Mouse (Mus musculus): Measurements from ENCODE around the gene Atxn1.

Atxn1 gene

GRCm38 (mm10) chr13:45527232-45527964 is 437.4 kb downstream of the Atxn1 start:
- peak; percentile 3 for DNase-seq (ENCODE audit: low read depth, low spot score)

- no peak for DNase-seq (ENCODE audit: low read depth, low spot score)
Measured at GRCm38 (mm10) chr13:45526230-45526629, 438.6 kb downstream of the Atxn1 start.

GRCm38 (mm10) chr13:45524791-45525435 is 439.9 kb downstream of the Atxn1 start:
- no peak for DNase-seq (ENCODE audit: low read depth, low spot score)

DNA sequence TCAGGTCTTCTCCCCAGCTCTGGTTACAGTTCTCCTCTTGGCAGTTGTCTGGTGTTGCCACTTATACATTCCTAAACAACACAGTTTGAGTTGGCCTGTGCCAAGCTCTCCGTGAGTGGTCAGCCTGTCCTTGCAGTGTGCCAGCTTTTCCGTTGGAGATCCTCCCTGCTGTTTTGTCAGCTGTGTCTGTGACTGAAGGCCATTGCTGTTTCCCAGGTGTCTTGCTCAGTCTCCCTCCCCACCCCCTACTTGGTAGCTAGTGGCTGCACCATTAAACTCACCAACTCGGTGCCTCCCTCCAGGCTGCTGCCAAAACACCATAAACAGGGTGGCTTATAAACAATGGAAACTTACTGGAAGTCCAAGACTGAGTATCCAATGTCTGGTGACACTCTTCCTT is 440.5 kb downstream of the Atxn1 start:
- no peak for DNase-seq (ENCODE audit: low read depth, low spot score)

DNA sequence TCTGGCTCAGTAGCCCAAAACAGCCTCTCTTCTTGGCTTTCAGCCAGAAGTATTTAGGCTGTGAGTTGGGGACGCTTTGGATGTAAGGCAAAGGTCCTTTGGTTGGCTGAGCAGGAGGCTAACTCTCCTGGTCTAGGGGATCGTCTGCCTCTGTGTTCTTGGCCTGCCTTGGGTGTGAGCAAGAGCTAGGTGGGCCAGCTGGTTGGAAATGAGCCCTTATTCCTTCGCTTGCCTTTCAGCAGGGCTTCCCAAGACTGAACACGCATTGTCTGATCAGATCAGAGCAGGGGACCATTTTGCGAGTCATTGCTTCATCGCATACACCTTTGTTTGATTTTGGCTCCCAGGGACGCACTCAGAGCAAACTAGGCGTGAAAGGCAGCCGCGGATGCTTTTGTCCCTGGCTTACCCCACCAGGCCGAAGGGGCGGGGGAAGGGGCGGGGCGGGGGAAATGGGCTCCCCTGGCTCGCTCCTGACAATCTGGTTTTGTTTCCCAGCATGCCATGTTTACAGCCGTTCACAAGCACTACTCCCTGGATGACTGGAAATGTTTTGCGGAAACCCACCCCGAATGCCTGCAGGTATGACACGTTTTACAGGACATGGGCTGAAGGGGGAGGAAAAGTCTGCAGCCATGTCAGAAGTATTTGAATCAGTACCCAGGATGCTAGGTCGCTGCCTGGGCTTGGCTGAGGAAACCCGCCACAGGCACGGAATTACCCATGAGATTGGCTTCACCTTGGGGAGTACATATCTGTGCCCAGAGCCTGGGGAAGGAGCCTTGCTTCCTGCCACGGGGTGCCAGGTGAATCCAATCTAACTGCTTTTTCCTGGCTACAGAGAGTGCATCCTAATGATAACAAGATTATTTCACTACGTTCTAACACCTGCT is 448.1 kb downstream of the Atxn1 start:
- no peak for DNase-seq (ENCODE audit: low read depth, low spot score)

- no peak for DNase-seq (ENCODE audit: low read depth, low spot score)
Measured at GRCm38 (mm10) chr13:45514832-45515422, 449.9 kb downstream of the Atxn1 start.

DNA sequence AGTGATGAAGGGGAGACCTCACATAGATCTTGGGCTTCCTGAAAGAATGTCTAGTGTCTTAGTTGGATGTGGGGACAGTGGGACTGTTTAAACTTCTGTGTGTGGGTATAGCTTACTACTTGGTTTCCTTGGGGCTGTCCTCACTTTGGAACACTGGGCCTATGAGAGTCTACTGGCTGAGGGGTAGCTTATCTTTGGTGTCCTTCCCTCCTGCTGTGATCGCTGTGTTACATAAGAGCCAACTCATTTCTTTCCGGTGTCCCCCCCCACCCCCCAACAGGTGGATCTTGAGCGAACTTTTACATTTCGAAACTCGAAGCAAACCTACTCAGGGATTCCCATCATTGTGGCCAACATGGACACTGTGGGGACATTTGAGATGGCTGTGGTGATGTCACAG is 450.7 kb downstream of the Atxn1 start:
- no peak for DNase-seq (ENCODE audit: low read depth, low spot score)

DNA sequence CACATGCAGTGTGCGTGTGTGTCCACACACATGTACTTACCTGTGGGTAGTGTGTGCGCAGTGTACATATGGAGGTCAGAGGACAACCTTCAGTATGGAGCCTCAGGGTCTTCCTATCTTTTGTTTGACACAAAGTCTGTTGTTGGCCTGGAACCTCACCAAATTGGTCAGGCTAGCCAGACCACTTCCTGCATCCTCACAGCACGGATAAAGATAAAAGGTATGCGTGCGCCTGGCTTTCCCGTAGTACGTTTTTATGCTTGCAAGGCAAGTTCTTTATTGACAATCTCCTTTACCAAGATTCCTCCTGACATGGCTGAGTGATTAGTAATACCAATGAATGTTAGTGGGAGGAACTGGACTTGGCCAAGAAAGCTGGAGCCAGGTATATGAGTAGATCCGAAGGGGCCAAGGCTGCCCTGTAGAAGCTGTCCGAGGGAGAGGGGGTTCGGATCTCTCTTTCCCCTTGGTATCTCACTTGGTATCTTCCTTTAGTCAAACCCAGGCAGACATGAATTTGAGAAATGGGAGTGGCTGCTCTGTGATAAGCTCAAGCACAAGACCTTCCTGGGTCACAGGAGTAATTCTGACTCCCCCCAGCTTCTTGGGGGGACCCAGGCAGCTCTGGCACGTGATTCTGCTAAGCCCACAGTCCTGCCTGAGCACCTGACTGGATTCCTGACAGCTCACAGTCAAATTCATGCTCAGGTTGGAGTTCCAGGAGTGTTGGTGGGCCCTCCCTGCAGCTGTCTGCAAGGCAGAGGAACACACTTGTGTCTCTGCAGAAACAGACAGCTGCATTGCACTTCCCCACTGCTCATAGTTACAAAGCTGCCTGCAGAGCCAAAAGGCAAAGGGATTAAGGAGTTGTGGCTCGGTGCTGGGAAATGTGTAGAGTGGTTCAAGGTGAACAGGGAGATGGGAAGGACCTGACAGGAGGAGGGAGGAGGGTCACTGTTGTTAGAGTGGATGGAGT is 451.5 kb downstream of the Atxn1 start:
- DNase-seq (ENCODE audit: low read depth, low spot score): no peak

DNA sequence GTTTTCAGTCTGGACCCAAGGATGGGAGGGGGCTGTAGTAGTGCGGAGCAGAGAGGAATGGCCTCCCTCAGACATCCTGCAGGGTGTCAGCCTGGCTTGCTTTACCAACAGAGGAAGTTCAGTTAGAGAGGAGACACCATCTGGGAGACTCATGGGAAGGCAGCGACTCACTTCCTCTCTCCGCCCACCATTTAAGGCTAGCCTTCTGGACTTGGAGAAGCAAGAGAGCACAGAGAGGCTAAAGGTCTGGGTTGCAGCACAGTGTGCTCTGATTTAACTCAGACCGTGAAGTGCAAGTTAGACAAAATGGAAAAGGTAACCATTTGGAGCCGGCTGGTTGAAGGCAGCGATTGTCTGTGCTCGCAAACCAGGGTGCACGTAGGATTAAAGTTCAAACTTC is 452.3 kb downstream of the Atxn1 start:
- DNase-seq (ENCODE audit: low read depth, low spot score): no peak

- DNase-seq (ENCODE audit: low read depth, low spot score): no peak
Measured at GRCm38 (mm10) chr13:45511706-45512435, 452.9 kb downstream of the Atxn1 start.

- no peak for DNase-seq (ENCODE audit: low read depth, low spot score)
Measured at GRCm38 (mm10) chr13:45509366-45509765, 455.4 kb downstream of the Atxn1 start.

DNA sequence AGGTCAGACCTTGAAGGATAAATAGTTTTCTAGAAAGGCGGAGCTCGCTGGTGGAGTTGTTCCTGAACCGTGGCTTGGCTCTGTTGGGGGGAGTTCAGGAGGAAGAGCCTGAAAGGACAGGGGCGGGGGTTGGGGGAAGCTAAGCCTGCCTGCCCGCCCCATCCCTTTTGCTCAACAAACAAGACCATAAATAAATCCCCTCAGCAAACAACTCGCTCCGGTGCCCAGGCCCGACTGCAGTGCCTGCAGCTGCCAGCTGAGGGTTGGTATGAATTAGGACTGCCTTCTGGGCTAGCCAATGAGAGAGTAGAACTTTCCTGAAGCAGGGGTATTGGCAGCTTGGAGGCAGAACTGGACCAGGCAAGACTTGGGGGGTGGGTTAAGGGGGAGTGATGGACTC is 456.3 kb downstream of the Atxn1 start:
- DNase-seq (ENCODE audit: low read depth, low spot score): no peak

GRCm38 (mm10) chr13:45507274-45508229 is 457.3 kb downstream of the Atxn1 start, which contains the start of gene Gmpr:
TSS of gene Gmpr (plus strand) at chr13:45507444.
- no peak for DNase-seq (ENCODE audit: low read depth, low spot score)

- DNase-seq (ENCODE audit: low read depth, low spot score): no peak
Measured at GRCm38 (mm10) chr13:45505546-45505945, 459.3 kb downstream of the Atxn1 start.

DNA sequence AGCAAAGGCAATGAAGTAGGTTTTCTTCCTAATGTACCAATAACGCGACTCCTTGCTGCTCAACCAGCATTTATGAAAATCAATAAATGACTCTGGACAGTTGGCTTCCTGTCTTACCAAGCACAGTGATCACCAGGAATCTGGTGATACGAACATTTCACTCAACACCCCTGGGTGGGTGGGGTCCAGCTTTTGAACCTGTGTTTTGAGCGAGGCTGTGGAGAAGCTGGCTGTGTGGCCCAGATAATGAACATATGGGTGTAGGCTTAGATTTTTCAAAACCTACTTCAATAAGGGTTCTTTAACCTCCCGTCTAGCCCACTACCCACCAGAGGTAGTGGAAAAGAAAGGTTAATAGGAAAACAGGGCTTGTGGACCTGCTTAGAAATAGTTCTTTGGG is 462.0 kb downstream of the Atxn1 start:
- DNase-seq (ENCODE audit: low read depth, low spot score): no peak

GRCm38 (mm10) chr13:45499906-45500305 is 464.9 kb downstream of the Atxn1 start:
- no peak for DNase-seq (ENCODE audit: low read depth, low spot score)
